Mouse (Mus musculus) hindbrain, embryonic 10.5 days (tissue): ENCODE results near the gene Gabpb1. TPM values are rescaled to one million over a fixed set of nuclear protein-coding genes. Genes with fewer than 3 reads are reported as not detected.

ENCODE experiments used
- polyA plus RNA-seq: library from polyadenylated mRNA; unstranded; fragments of >200 nt; fragmentation: Nextera tagmentation; extraction: Ambion mirVana; gene quantifications from 2 replicates; pipeline ENCODE4 v1.2.1, GENCODE M21; 2016

The Gabpb1 gene
- polyA plus RNA-seq, 1 experiment from 2014 or later = 70.9 TPM

Other genes with a start within 250 kb of the Gabpb1 start
- gene Atp8b4, start 175.7 kb downstream of the Gabpb1 start, polyA plus RNA-seq = 0.09 and 0.17 TPM in 2 replicates
- 0.58 and 1.4 TPM in 2 replicates for gene Slc27a2, start 123.9 kb downstream of the Gabpb1 start, polyA plus RNA-seq
- 0.62 and 2.1 TPM in 2 replicates for gene Hdc, start 57.0 kb downstream of the Gabpb1 start, polyA plus RNA-seq
- gene Usp8, start 31.0 kb upstream of the Gabpb1 start, polyA plus RNA-seq = 34.3 and 38.7 TPM in 2 replicates
- 2.1 and 2.6 TPM in 2 replicates for gene Usp50, start 107.1 kb upstream of the Gabpb1 start, polyA plus RNA-seq
- gene Trpm7, start 199.9 kb upstream of the Gabpb1 start, polyA plus RNA-seq = 28.5 and 40.3 TPM in 2 replicates